Mouse (Mus musculus) urinary bladder, postnatal 14 days (tissue): ENCODE measurements around the gene Slain2.
"Not testable (repeated sequence)": the region's sequence is repeated elsewhere in the genome, so short reads cannot be mapped to it uniquely, and the experiment has no call there.

Source experiments
- DNase-seq: peaks from one replicate; pipeline ENCODE4 v3.0.0; 2021; ENCODE audit warnings: low spot score

The Slain2 gene

GRCm38 (mm10) chr5:73012884-73013610 is 98.9 kb downstream of the Slain2 start:
- not testable (repeated sequence) for DNase-seq

GRCm38 (mm10) chr5:73013611-73014287 is 99.6 kb downstream of the Slain2 start:
- DNase-seq: not testable (repeated sequence)

- DNase-seq: no peak
These were observed 100.6 kb downstream of the Slain2 start for GRCm38 (mm10) chr5:73014745-73015144.

GRCm38 (mm10) chr5:73023801-73024200 is 109.7 kb downstream of the Slain2 start:
- no peak for DNase-seq
